Mouse (Mus musculus) liver, embryonic 14.5 days (tissue): ENCODE measurements at regions not wholly inside any gene's neighbourhood (a gene's known extent, or its start where the extent isn't known, plus 50 kb on each side); places are given as distances from the start of the nearest gene placed in this dataset.

ENCODE experiments used
- CTCF ChIP-seq: IDR thresholded peaks from 2 replicates; pipeline ENCODE4 v1.5.1; 2016; ENCODE audit warnings: antibody characterized with exemption, low read depth, control low read depth
- EP300 ChIP-seq: IDR thresholded peaks from 2 replicates; pipeline ENCODE4 v1.6.1; 2016; ENCODE audit warnings: antibody characterized with exemption, low read depth

- TF ChIP-seq CTCF = no peak
- TF ChIP-seq EP300 = no peak
Observed at GRCm38 (mm10) chr7:70641217-70641616, 274.7 kb upstream of the Nr2f2 start.
